Mouse (Mus musculus) midbrain, postnatal 0 days (tissue): ENCODE measurements at regions not wholly inside any gene's neighbourhood (a gene's known extent, or its start where the extent isn't known, plus 50 kb on each side); places are given as distances from the start of the nearest gene placed in this dataset.
A peak's percentile ranks its signal among the peaks of the same experiment; 100 is the strongest.

Source experiments
- ATAC-seq: fragments of 200-750 bp; cut with Nextera tagmentation; 2 replicates; pipeline ENCODE4 v1.8.0; 2017; ENCODE audit warnings: moderate number of reproducible peaks, mild to moderate bottlenecking, moderate TSS enrichment, moderate library complexity; ENCODE audit not compliant: low FRiP score
- DNase-seq: peaks from one replicate; pipeline ENCODE4 v3.0.0-alpha.2; 2015; ENCODE audit warnings: low spot score
- H3K27ac ChIP-seq: fragments of 300-500 bp; sonication (generic); 2 replicates; pipeline ENCODE4 v1.5.1; 2014; ENCODE audit warnings: low read depth, mild to moderate bottlenecking, low read length, mixed read lengths
- H3K27me3 ChIP-seq: fragments of 300-500 bp; sonication (generic); 2 replicates; pipeline ENCODE4 v1.6.1; 2014; ENCODE audit warnings: low read length, control low read depth, mixed read lengths; ENCODE audit not compliant: insufficient read depth
- H3K36me3 ChIP-seq: fragments of 300-500 bp; sonication (generic); 2 replicates; pipeline ENCODE4 v1.6.1; 2014; ENCODE audit warnings: low read length, control low read depth, mixed read lengths; ENCODE audit not compliant: insufficient read depth
- H3K4me1 ChIP-seq: fragments of 300-500 bp; sonication (generic); 2 replicates; pipeline ENCODE4 v1.6.1; 2014; ENCODE audit warnings: mild to moderate bottlenecking, control low read depth, antibody characterized with exemption, low read length, mixed read lengths; ENCODE audit not compliant: insufficient read depth
- H3K4me2 ChIP-seq: fragments of 300-500 bp; sonication (generic); 2 replicates; pipeline ENCODE4 v1.6.1; 2014; ENCODE audit warnings: low read depth, mild to moderate bottlenecking, low read length, mixed read lengths; ENCODE audit not compliant: poor library complexity, severe bottlenecking
- H3K4me3 ChIP-seq: fragments of 300-500 bp; sonication (generic); 2 replicates; pipeline ENCODE4 v1.5.1; 2014; ENCODE audit warnings: low read depth, mild to moderate bottlenecking, low read length, moderate library complexity
- H3K9ac ChIP-seq: fragments of 300-500 bp; sonication (generic); replicated peaks from 2 replicates; pipeline ENCODE4 v1.6.1; 2014; ENCODE audit warnings: mild to moderate bottlenecking, low read length, moderate library complexity, mixed read lengths; ENCODE audit not compliant: poor library complexity, severe bottlenecking
- H3K9me3 ChIP-seq: fragments of 300-500 bp; sonication (generic); 2 replicates; pipeline ENCODE4 v1.6.1; 2016; ENCODE audit warnings: low read length, control low read depth
- CTCF ChIP-seq: IDR thresholded peaks from 2 replicates; pipeline ENCODE4 v1.5.1; 2016; ENCODE audit warnings: antibody characterized with exemption, mild to moderate bottlenecking
- WGBS: fragments of 180-500 bp; shearing (Covaris S2); extraction: QIAGEN DNeasy Blood & Tissue Kit; methylation state at CpG from one replicate; pipeline ENCODE4 v1.1.7; 2014; 5-methylcytosine and 5-hydroxymethylcytosine counted together

DNA sequence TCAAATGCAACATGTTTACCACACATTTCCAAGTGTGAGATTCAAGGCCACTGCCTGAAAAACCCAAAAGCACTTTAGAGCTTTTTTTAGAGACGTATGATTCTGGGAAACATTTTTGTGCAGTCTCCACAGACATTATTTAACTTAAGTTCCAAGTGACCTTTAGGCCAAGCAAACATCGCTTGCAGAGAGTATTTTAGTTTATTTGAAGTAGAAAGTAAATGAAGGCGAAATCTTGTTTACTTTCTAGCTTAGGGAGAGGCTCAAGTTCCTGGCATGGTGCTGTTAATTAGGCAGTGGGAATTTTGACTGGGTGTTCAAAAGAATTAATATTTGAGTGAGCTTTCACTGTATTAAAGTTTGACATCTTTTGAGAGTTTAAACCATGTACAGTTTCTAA is 624.4 kb downstream of the Stim2 start:
- H3K36me3 ChIP-seq, result no peaks in the 10 kb centered on the region
- H3K9me3 ChIP-seq, result no peaks in the 10 kb centered on the region
- no peak overlapping the region for H3K27ac ChIP-seq
- H3K4me1 ChIP-seq, result no peaks in the 10 kb centered on the region
- WGBS, result 70% methylated on average over 3 of the region's 3 CpGs
- no peak for DNase-seq
- H3K4me3 ChIP-seq, result no peak overlapping the region
- ATAC-seq, result no peak
- H3K27me3 ChIP-seq, result no peaks in the 10 kb centered on the region
- no peak for TF ChIP-seq CTCF
- no peak overlapping the region for H3K4me2 ChIP-seq
- no peak overlapping the region for H3K9ac ChIP-seq

DNA sequence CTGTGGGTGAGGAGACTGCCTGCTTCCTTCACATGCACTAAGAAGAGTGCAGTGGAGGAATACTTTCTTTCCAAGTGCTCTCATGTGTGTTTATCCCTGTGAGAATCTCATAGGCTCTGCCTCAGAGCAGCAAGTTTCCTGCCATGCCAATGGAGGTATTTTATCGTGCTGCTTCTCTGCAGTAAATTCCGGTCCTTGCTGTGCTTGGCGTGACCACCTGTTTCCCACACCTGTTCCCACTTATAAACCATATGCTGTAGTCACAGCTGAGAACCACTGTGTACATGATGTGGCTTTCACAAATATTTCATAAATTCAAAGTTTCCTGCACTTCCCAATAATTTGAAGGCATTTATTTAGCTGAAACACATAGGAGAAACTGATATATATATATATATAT is 634.0 kb downstream of the Stim2 start:
- no peaks in the 10 kb centered on the region for H3K36me3 ChIP-seq
- H3K4me3 ChIP-seq, result no peak overlapping the region
- no peaks in the 10 kb centered on the region for H3K9me3 ChIP-seq
- H3K4me1 ChIP-seq, result no peaks in the 10 kb centered on the region
- H3K4me2 ChIP-seq, result no peak overlapping the region
- no peak overlapping the region for H3K27ac ChIP-seq
- H3K9ac ChIP-seq, result no peak overlapping the region
- ATAC-seq (no peak), DNase-seq (peak; percentile 53)
- H3K27me3 ChIP-seq, result no peaks in the 10 kb centered on the region
- TF ChIP-seq CTCF, result no peak
- 83% methylated on average over 3 of the region's 3 CpGs for WGBS
